Mouse (Mus musculus) ES-Bruce4 (cell line): ENCODE data around the gene Tnfsfm13.

Experiments
- CTCF ChIP-seq: IDR thresholded peaks from one replicate; pipeline ENCODE4 v1.8.1; 2011; ENCODE audit warnings: low read depth, low read length
- EP300 ChIP-seq: IDR thresholded peaks from 2 replicates; pipeline ENCODE4 v1.6.1; 2011; ENCODE audit warnings: low read depth, low read length; ENCODE audit not compliant: insufficient read depth
- POLR2A ChIP-seq: IDR thresholded peaks from one replicate; pipeline ENCODE4 v1.8.1; 2011; ENCODE audit warnings: low read length; ENCODE audit not compliant: insufficient read depth

DNA sequence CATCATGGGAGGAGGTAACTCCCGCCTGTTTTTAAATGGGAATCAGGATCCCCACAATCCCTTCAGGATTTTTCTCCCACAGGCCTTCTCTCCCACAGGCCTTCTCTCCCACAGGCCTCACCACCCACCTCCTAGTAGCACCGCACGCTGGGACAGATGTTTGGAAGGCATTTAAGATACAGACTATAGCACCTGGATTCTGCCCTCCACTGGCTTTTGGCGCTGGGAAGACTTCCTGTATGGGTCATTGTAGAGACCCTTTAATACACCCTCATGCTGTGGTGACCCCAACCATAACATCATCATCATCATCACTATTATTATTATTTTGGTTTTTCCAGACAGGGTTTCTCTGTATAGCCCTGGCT is 11.6 kb upstream of the Tnfsfm13 start:
- TF ChIP-seq CTCF, result no peak
- TF ChIP-seq POLR2A, result no peak
- no peak for TF ChIP-seq EP300
